ENCODE assay signal across 13 mouse cellular contexts in genomic region chr6:47565326-47566035, GRCm38 (mm10). TPM values are rescaled to one million over a fixed set of nuclear protein-coding genes. Genes with fewer than 3 reads are reported as not detected.
DNase-seq lines count a peak whose midpoint lies in the region; ATAC-seq and TF ChIP-seq lines count a peak whose summit lies in the region.
"Had no signal": no experiment of that assay in that cellular context is flagged by ENCODE, and none has a peak within 500 bp of the region (broad histone marks: within the 10 kb centered on the region; RNA-seq: fewer than 3 reads in every experiment).

No protein-coding gene starts in this region.

- intact Hi-C loops in heart, postnatal 25 days (cut with DNase I): no loop called here

- no peak for TF ChIP-seq CTCF in heart, postnatal 0 days (IDR thresholded peaks at IDR 0.05; ENCODE audit: low read depth)
- TF ChIP-seq CTCF in liver, embryonic 14.5 days (IDR thresholded peaks at IDR 0.05; ENCODE audit: low read depth): no peak

- no peaks in the 10 kb centered on the region for H3K27me3 ChIP-seq in heart, postnatal 0 days (ENCODE audit: control insufficient read depth, insufficient read depth, low read length)
- no peaks in the 10 kb centered on the region for H3K27me3 ChIP-seq in liver, embryonic 14.5 days (ENCODE audit: control insufficient read depth, insufficient read depth, low read length)
- H3K27me3 ChIP-seq: kidney, embryonic 15.5 days had no signal

- peaks cover 4% of the 10 kb centered on the region; the same call in 1 of the 2 replicates for H3K9me3 ChIP-seq in heart, postnatal 0 days (replicated peaks; ENCODE audit: control insufficient read depth, low read length)
- no peaks in the 10 kb centered on the region for H3K9me3 ChIP-seq in liver, embryonic 14.5 days (ENCODE audit: control insufficient read depth, low read length)
- H3K9me3 ChIP-seq: kidney, embryonic 15.5 days; limb, embryonic 10.5 days had no signal

- ATAC-seq in heart, postnatal 0 days (ENCODE audit: insufficient read depth, low read depth): peak; percentile 47
- peak; percentile 89 for ATAC-seq in liver, embryonic 14.5 days (ENCODE audit: insufficient read depth)
- no peak for ATAC-seq in erythroid progenitor cell, adult 5-6 weeks (replicated peaks; ENCODE audit: low FRiP score, poor library complexity, severe bottlenecking)
- ATAC-seq: activated CD4-positive, CD25-positive, alpha-beta regulatory T cell, adult 4 months had no signal

- no peaks in the 10 kb centered on the region for H3K4me1 ChIP-seq in heart, postnatal 0 days (ENCODE audit: control insufficient read depth, insufficient read depth)
- peaks cover 21 to 38% of the 10 kb centered on the region in 2 experiments for H3K4me1 ChIP-seq in liver, embryonic 14.5 days (replicated peaks; ENCODE audit: control insufficient read depth in 2 of 2, insufficient read depth in 2 of 2, low read length in 1 of 2)
- H3K4me1 ChIP-seq: kidney, embryonic 15.5 days; limb, embryonic 10.5 days had no signal

- H3K36me3 ChIP-seq in heart, postnatal 0 days (replicated peaks; ENCODE audit: control insufficient read depth, insufficient read depth, low read length): peaks cover 39% of the 10 kb centered on the region
- peaks cover 82% of the 10 kb centered on the region for H3K36me3 ChIP-seq in liver, embryonic 14.5 days (replicated peaks; ENCODE audit: control insufficient read depth, insufficient read depth, low read depth)

- 24% methylated on average over 1 of the region's 1 CpGs for WGBS in heart, postnatal 0 days
- 3% methylated on average over 1 of the region's 1 CpGs for WGBS in liver, embryonic 14.5 days (ENCODE audit: insufficient replicate concordance)

- no peak overlapping the region for H3K9ac ChIP-seq in heart, postnatal 0 days (replicated peaks; ENCODE audit: low read depth, low read length)
- H3K9ac ChIP-seq in liver, embryonic 14.5 days (replicated peaks): peak overlapping the region; percentile 18
- H3K9ac ChIP-seq: kidney, embryonic 15.5 days had no signal

- H3K4me2 ChIP-seq in heart, postnatal 0 days (ENCODE audit: low read depth, low read length): no peak overlapping the region
- H3K4me2 ChIP-seq in liver, embryonic 14.5 days (ENCODE audit: low read depth): peak overlapping the region; percentile 32
- H3K4me2 ChIP-seq: kidney, embryonic 15.5 days had no signal

- DNase-seq in heart, postnatal 0 days (ENCODE audit: low spot score): no peak
- DNase-seq in heart, postnatal 25 days (ENCODE audit: low spot score): no peak
- DNase-seq in MEL-GATA-1-ER (ENCODE audit: extremely low read depth, low read depth): peak; percentile 75
- peak; percentile 17 for DNase-seq in c-Kit-positive CD71-negative TER-119-negative erythroid progenitor cells, embryonic 14.5 days (ENCODE audit: low read depth)
- peak; percentile 52 to 58 (median 56) for DNase-seq in liver, embryonic 14.5 days (ENCODE audit: low read depth in 3 of 3, low spot score in 3 of 3)
- no peak for DNase-seq in thymus, postnatal 14 days
- DNase-seq: gastrocnemius, postnatal 36 days; heart, postnatal 4 days had no signal

- no peak overlapping the region for H3K4me3 ChIP-seq in heart, postnatal 0 days (ENCODE audit: low read depth, low read length)
- no peak overlapping the region for H3K4me3 ChIP-seq in liver, embryonic 14.5 days (ENCODE audit: insufficient read depth in 1 of 2, low read depth in 2 of 2, low read length in 2 of 2)
- H3K4me3 ChIP-seq: kidney, embryonic 15.5 days; limb, embryonic 10.5 days had no signal

- no peak overlapping the region for H3K27ac ChIP-seq in heart, postnatal 0 days (ENCODE audit: low read depth)
- no peak overlapping the region; the same call in 1 of the 2 replicates for H3K27ac ChIP-seq in liver, embryonic 14.5 days
- H3K27ac ChIP-seq: kidney, embryonic 15.5 days; limb, embryonic 10.5 days; stomach, postnatal 0 days had no signal

- TF ChIP-seq EP300 in heart, postnatal 0 days (IDR thresholded peaks at IDR 0.05; ENCODE audit: low read depth): no peak
- TF ChIP-seq EP300 in liver, embryonic 14.5 days (IDR thresholded peaks at IDR 0.05; ENCODE audit: low read depth): peak; percentile 95

RNA-seq across cellular contexts. Expression of gene Ezh2, which starts 29.7 kb away (rescaled TPM):
- total RNA-seq in heart, postnatal 0 days (2014; rRNA removed; ENCODE audit: low replicate concordance): 8.6 and 11.9 TPM in 2 replicates
- polyA plus RNA-seq in heart, postnatal 0 days (2015; fragmentation: Nextera tagmentation; extraction: Ambion mirVana): 25.9 and 26.3 TPM in 2 replicates
- total RNA-seq in heart, postnatal 25 days (2021): 10 to 100 TPM in 1 of 2 experiments, 1 to 10 TPM in 1; 9.9 to 12.3 TPM
- 35.3 and 69.3 TPM in 2 replicates for polyA plus RNA-seq in liver, embryonic 14.5 days (2012; rRNA removed)
- polyA plus RNA-seq in liver, embryonic 14.5 days (2014; fragmentation: Nextera tagmentation; extraction: Ambion mirVana): 46.2 and 49.1 TPM in 2 replicates
- total RNA-seq in erythroid progenitor cell, adult 5-6 weeks (2015; ENCODE audit: low replicate concordance): 527 and 773 TPM in 2 replicates
- total RNA-seq in erythroid progenitor cell, adult 5-6 weeks (2017; ENCODE audit: low replicate concordance): 546 and 659 TPM in 2 replicates

Comparison
In these comparisons a context has a peak if more than half of its experiments do, and no peak if none do; other contexts are left out.
1. DNase-seq: peak in MEL-GATA-1-ER (single experiment), c-Kit-positive CD71-negative TER-119-negative erythroid progenitor cells, embryonic 14.5 days (single experiment) and liver, embryonic 14.5 days (3 of 3); none in heart, postnatal 0 days (single experiment), heart, postnatal 25 days (single experiment) and thymus, postnatal 14 days (single experiment).
2. RNA of gene Ezh2, which starts 29.7 kb away (total RNA-seq): 527 to 773 TPM in erythroid progenitor cell, adult 5-6 weeks; 9.9 to 12.3 TPM in heart, postnatal 25 days and 8.6 to 11.9 TPM in heart, postnatal 0 days; every median in the first group is over 10 times any median in the second.